Mouse (Mus musculus): ENCODE data around the gene Gm10118.
A peak's percentile ranks its signal among the peaks of the same experiment; 100 is the strongest.

Gene Gm10118

GRCm38 (mm10) chr10:63927334-63927733, at the start of gene Gm10118:
Gene Gm10118, minus strand, starts transcription at chr10:63927434.
- no peak for DNase-seq (ENCODE audit: low spot score)

DNA sequence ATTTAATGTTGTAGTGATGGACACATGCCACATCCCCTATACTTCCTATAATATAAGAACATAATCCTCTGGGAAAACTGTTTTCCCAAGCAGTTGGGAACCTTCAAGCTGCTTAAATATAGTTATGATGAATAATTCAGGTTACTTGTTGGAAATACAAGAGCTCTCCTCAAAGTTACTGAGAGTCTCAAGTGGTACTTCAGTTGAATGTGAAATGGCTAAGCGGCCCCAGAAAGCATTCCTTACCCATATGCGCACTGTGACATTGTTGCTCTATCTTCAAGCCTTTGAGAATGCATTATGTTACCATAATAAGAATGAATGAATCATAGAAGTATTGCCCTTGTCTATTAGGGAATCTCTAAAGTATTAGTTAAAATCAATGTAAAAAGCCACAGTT, 45.1 kb upstream of the Gm10118 start:
- DNase-seq (ENCODE audit: low spot score) = no peak

DNA sequence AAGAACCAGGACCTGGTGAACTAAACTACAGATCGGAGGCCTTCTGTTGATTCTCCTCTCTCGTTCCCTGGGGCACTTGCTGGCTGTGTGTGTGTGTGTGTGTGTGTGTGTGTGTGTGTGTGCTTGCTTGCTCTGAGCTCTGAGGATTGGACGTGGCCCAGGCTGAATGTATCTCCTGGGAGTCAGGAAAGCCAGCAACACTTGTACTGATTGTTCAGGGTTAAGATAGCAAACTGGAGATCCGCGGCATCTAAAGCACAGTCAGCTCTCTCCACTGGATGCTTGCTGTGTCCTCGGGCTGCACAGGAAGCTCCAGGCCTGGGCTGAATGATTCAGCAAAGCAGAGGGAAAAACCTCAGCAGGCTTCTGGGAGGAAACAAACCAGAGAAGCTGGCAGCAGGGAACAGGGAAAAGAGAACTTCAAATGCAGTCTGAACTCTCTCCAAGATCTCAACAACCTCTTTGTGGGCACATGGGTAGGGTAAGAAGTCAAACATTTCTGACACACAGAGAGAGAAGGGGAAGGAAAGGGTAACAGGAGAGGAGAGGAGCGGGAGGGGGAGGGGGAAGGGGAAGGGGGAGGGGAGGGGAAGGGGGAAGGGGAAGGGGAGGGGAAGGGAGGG, 27.2 kb upstream of the Gm10118 start:
- DNase-seq (ENCODE audit: low spot score) = peak; percentile 39

GRCm38 (mm10) chr10:63951481-63951880, 24.2 kb upstream of the Gm10118 start:
- no peak for DNase-seq (ENCODE audit: low spot score)

DNA sequence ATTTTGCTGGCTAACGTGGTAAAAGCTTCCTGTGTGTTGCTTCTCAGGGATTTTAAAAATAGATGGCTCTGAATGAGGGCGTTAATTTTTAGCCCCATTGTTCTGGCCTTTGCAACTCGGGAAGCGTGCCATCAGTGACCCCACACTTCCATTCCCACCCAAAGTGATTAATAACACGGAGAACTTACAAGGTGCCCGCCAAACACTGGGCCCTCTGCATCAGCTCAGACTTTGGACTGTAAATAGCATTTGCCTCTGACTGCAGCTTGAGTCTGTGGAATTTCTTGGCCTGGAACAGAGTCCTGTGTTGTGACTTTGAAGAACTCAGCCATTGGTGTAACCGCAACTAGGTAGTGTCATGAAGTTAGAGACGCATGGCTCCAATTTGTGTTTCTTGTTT, 23.6 kb upstream of the Gm10118 start:
- DNase-seq (ENCODE audit: low spot score) = no peak

- no peak for DNase-seq (ENCODE audit: low spot score)
Measured at GRCm38 (mm10) chr10:63947266-63947665, 20.0 kb upstream of the Gm10118 start.

GRCm38 (mm10) chr10:63945534-63945933, 18.3 kb upstream of the Gm10118 start:
- DNase-seq (ENCODE audit: low spot score) = peak; percentile 12

DNA sequence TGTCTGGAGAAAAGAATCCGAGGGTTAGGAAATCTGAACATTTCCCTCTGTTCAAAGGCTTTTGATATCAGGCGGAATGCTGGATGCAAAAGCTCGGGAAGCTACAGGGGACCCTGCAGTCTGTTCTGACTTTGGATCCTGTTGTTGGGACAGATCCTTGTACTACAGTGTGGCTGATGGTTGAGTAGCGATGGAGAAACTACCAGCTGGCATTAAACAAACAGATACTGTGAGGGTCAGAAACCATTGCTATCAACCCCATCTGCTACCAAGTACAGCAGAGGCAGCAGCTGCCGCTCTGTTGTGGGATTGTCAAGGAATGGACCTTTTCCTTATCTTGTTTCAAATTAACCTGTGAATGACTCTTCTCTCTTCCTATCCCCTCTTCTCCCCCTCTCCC, 6.7 kb upstream of the Gm10118 start:
- no peak for DNase-seq (ENCODE audit: low spot score)

DNA sequence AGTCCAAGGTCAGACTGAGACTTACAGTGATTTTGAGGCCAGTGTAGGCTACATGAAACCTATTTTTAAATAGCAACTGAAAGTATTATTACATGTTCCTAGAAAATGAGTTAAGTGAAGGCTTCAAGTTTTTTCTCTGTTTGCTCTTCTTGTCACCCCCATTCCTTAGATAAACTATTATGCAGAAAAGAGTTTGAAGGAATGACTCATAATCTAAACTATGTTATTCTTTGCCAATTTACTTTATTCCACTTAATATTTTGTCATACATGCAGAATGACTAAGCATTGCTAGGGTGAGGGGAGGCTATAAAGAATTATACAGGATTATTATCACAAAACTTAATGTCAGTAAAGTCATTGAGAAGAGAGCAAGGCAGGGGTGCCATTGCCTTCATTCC, 18.4 kb downstream of the Gm10118 start:
- DNase-seq (ENCODE audit: low spot score) = no peak

DNA sequence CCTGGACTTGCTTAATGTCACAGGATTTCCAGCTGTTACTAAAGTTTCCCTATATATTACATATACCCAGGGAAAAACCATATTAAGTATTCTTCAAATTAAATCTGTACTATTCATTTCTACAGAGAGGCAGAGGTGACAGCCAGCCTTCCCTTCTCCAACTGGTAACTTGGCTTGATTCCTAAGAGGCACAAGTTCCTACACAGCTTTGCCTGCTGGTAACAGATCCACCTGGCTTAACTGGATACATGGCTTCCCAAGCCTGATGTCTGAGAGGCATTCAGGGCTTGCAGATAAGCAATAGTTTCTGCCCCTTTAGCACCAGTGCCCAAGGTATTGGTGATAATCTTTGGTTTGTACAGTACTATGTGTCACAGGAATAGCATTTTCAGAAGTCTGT, 27.3 kb downstream of the Gm10118 start:
- no peak for DNase-seq (ENCODE audit: low spot score)

- DNase-seq (ENCODE audit: low spot score) = no peak
Measured at GRCm38 (mm10) chr10:63894612-63895011, 32.6 kb downstream of the Gm10118 start.

GRCm38 (mm10) chr10:63886449-63887088, 40.7 kb downstream of the Gm10118 start:
- no peak for DNase-seq (ENCODE audit: low spot score)

DNA sequence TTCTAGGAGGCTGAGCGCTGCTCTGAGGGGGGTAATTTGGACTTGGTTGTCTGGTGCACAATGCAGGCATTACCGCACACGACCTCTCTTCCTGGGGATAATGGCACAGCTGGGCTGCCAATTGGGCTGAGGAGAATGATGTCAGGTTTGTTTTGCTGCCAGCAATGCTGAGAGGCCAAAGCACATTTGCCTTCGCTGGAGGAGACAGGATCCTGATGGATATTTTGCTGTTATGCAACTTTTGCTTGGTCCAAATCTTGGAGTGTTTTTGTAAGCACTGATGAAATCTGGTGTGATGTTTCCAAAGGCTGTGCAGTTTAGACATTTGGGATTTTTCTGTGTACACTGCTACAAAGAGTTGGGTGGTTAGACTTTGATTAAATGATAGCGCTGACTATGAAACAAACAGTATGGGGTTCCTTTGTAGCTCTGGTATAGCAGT, 46.8 kb downstream of the Gm10118 start:
- no peak for DNase-seq (ENCODE audit: low spot score)

Data from embryo, embryonic 10 days (tissue).